Mouse (Mus musculus) limb, embryonic 14.5 days (tissue): ENCODE data around the gene Sri. TPM values are rescaled to one million over a fixed set of nuclear protein-coding genes. Genes with fewer than 3 reads are reported as not detected.
"Not testable (repeated sequence)": the region's sequence is repeated elsewhere in the genome, so short reads cannot be mapped to it uniquely, and the experiment has no call there.

Experiments
- ATAC-seq: fragments of 200-750 bp; cut with Nextera tagmentation; 2 replicates; pipeline ENCODE4 v1.8.0; 2017; ENCODE audit warnings: low read depth, moderate number of reproducible peaks, moderate TSS enrichment; ENCODE audit not compliant: low FRiP score
- DNase-seq: peaks from one replicate; pipeline ENCODE4 v3.0.0-alpha.2; 2015; ENCODE audit warnings: low spot score
- H3K27ac ChIP-seq: fragments of 300-500 bp; sonication (generic); replicated peaks from 2 replicates; pipeline ENCODE4 v1.5.1; 2014; ENCODE audit warnings: low read depth, mild to moderate bottlenecking, low read length, moderate library complexity, mixed read lengths
- H3K27me3 ChIP-seq: fragments of 300-500 bp; sonication (generic); 2 replicates; pipeline ENCODE4 v1.6.1; 2014; ENCODE audit warnings: low read length, mixed read lengths; ENCODE audit not compliant: control insufficient read depth, insufficient read depth
- H3K36me3 ChIP-seq: fragments of 300-500 bp; sonication (generic); 2 replicates; pipeline ENCODE4 v1.6.1; 2014; ENCODE audit warnings: mild to moderate bottlenecking, low read length, moderate library complexity, mixed read lengths; ENCODE audit not compliant: control insufficient read depth, insufficient read depth
- H3K4me1 ChIP-seq: fragments of 300-500 bp; sonication (generic); 2 replicates; pipeline ENCODE4 v1.6.1; 2014; ENCODE audit warnings: antibody characterized with exemption, low read length, mixed read lengths; ENCODE audit not compliant: control insufficient read depth, insufficient read depth
- H3K4me2 ChIP-seq: fragments of 300-500 bp; sonication (generic); replicated peaks from 2 replicates; pipeline ENCODE4 v1.6.1; 2014; ENCODE audit warnings: low read depth, mild to moderate bottlenecking, low read length, moderate library complexity; ENCODE audit not compliant: severe bottlenecking
- H3K4me3 ChIP-seq: fragments of 300-500 bp; sonication (generic); replicated peaks from 2 replicates; pipeline ENCODE4 v1.5.1; 2014; ENCODE audit warnings: low read length
- H3K9ac ChIP-seq: fragments of 300-500 bp; sonication (generic); 2 replicates; pipeline ENCODE4 v1.6.1; 2014; ENCODE audit warnings: mild to moderate bottlenecking, low read depth, low read length, moderate library complexity; ENCODE audit not compliant: severe bottlenecking
- H3K9me3 ChIP-seq: fragments of 300-500 bp; sonication (generic); 2 replicates; pipeline ENCODE4 v1.6.1; 2016; ENCODE audit warnings: low read length; ENCODE audit not compliant: control insufficient read depth
- POLR2A ChIP-seq: fragments of 200-500 bp; IDR thresholded peaks from 2 replicates; pipeline ENCODE4 v1.8.0; 2012; ENCODE audit warnings: inconsistent platforms, mild to moderate bottlenecking, moderate library complexity, borderline replicate concordance; ENCODE audit not compliant: insufficient read depth, insufficient read length; ENCODE audit errors: extremely low read depth
- WGBS: fragments of 180-500 bp; shearing (Covaris S2); extraction: QIAGEN DNeasy Blood & Tissue Kit; methylation state at CpG from one replicate; pipeline ENCODE4 v1.1.7; 2014; 5-methylcytosine and 5-hydroxymethylcytosine counted together
- polyA plus RNA-seq, 2 experiments: library from polyadenylated mRNA; depleted of rRNA in 1 of 2; stranded (reverse) in 1 of 2; unstranded in 1 of 2; fragments of >200 nt; fragmentation: Nextera tagmentation in 1 of 2; extraction: Ambion mirVana in 1 of 2; gene quantifications; 2 replicates each; pipeline versions ENCODE4 v1.2.1 to v1.2.3; 2012 to 2014

Sri gene
- polyA plus RNA-seq, 2 experiments = 161 to 266 TPM

- TF ChIP-seq POLR2A = no peak
- no peaks in the 10 kb centered on the region for H3K9me3 ChIP-seq
- no peaks in the 10 kb centered on the region for H3K4me1 ChIP-seq
- no peak overlapping the region for H3K9ac ChIP-seq
- H3K4me2 ChIP-seq = no peak overlapping the region
- no peaks in the 10 kb centered on the region for H3K27me3 ChIP-seq
- ATAC-seq = no peak
- WGBS = 78% methylated on average over 3 of the region's 3 CpGs
- no peak overlapping the region for H3K27ac ChIP-seq
- no peak overlapping the region for H3K4me3 ChIP-seq
- DNase-seq = no peak
- H3K36me3 ChIP-seq = no peaks in the 10 kb centered on the region
Observed at GRCm38 (mm10) chr5:8013276-8013675, 32.6 kb upstream of the Sri start.

GRCm38 (mm10) chr5:8034596-8034995 lies 11.3 kb upstream of the Sri start:
- H3K4me1 ChIP-seq, H3K36me3 ChIP-seq, H3K27me3 ChIP-seq, H3K4me3 ChIP-seq, H3K27ac ChIP-seq, H3K9me3 ChIP-seq, ATAC-seq, DNase-seq, H3K9ac ChIP-seq, H3K4me2 ChIP-seq: not testable (repeated sequence)
- WGBS = 86% methylated on average over 6 of the region's 6 CpGs

- 82% methylated on average over 4 of the region's 4 CpGs for WGBS
- Histone ChIP-seq H3K36me3 (no peaks in the 10 kb centered on the region), H3K9ac (no peak overlapping the region), H3K4me2 (no peak overlapping the region), H3K4me3 (no peak overlapping the region), H3K4me1 (peaks cover 6% of the 10 kb centered on the region), H3K27me3 (no peaks in the 10 kb centered on the region), H3K27ac (no peak overlapping the region), H3K9me3 (no peaks in the 10 kb centered on the region)
- ATAC-seq = no peak
- no peak for TF ChIP-seq POLR2A
- DNase-seq = no peak
Observed at GRCm38 (mm10) chr5:8053827-8054226, 7.9 kb downstream of the Sri start.

- DNase-seq (no peak), ATAC-seq (0 out of 2 replicates have a peak, but pooled peaks have one; percentile 17)
- H3K4me3 ChIP-seq = peak overlapping the region; percentile 82
- peak overlapping the region; percentile 93; the same call in 1 of the 2 replicates for H3K27ac ChIP-seq
- H3K9me3 ChIP-seq = no peaks in the 10 kb centered on the region
- 34% methylated on average over 8 of the region's 8 CpGs for WGBS
- H3K9ac ChIP-seq = peak overlapping the region; percentile 98
- H3K27me3 ChIP-seq = no peaks in the 10 kb centered on the region
- H3K4me1 ChIP-seq = peaks cover 6% of the 10 kb centered on the region
- peak overlapping the region; percentile 79 for H3K4me2 ChIP-seq
- no peak for TF ChIP-seq POLR2A
- H3K36me3 ChIP-seq = peaks cover 12% of the 10 kb centered on the region
Observed at GRCm38 (mm10) chr5:8055721-8056129, 9.8 kb downstream of the Sri start.

GRCm38 (mm10) chr5:8056141-8057017 lies 10.5 kb downstream of the Sri start:
- Histone ChIP-seq H3K4me1 (peaks cover 6% of the 10 kb centered on the region), H3K27me3 (no peaks in the 10 kb centered on the region), H3K4me2 (peak overlapping the region; percentile 79), H3K9me3 (no peaks in the 10 kb centered on the region), H3K4me3 (peak overlapping the region; percentile 82), H3K9ac (peak overlapping the region; percentile 98), H3K36me3 (peaks cover 18% of the 10 kb centered on the region), H3K27ac (peak overlapping the region; percentile 93)
- ATAC-seq (peak; percentile 95), DNase-seq (peak; percentile 66)
- peak; percentile 69; the same call in 1 of the 2 replicates for TF ChIP-seq POLR2A
- under 1% methylated on average over 50 of the region's 60 CpGs for WGBS

GRCm38 (mm10) chr5:8057018-8057323 lies 11.1 kb downstream of the Sri start:
- no peak for DNase-seq
- Histone ChIP-seq H3K27me3 (no peaks in the 10 kb centered on the region), H3K36me3 (peaks cover 24% of the 10 kb centered on the region), H3K4me1 (peaks cover 6% of the 10 kb centered on the region), H3K4me3 (peak overlapping the region; percentile 82), H3K9me3 (no peaks in the 10 kb centered on the region), H3K4me2 (peak overlapping the region; percentile 79), H3K27ac (no peak overlapping the region), H3K9ac (peak overlapping the region; percentile 98)
- WGBS = 16% methylated on average over 5 of the region's 5 CpGs
- TF ChIP-seq POLR2A = no peak
- ATAC-seq = 0 out of 2 replicates have a peak, but pooled peaks have one; percentile 5
